8 mouse cellular contexts compared by ENCODE assay signal in genomic region chr11:30025144-30025543, GRCm38 (mm10). TPM values are rescaled to one million over a fixed set of nuclear protein-coding genes. Genes with fewer than 3 reads are reported as not detected.
DNase-seq lines count a peak whose midpoint lies in the region; ATAC-seq and TF ChIP-seq lines count a peak whose summit lies in the region.

No protein-coding gene starts in this region.

- no peak for TF ChIP-seq CTCF in E14TG2a.4 (conservative IDR thresholded peaks at IDR 0.05; ENCODE audit: low read length)

- DNase-seq in heart, adult 18-20 months = no peak
- no peak for DNase-seq in layer of hippocampus, adult 8-10 months (ENCODE audit: low spot score in 2 of 2)
- DNase-seq in adrenal gland, postnatal 14 days = no peak
- no peak for DNase-seq in gastrocnemius, postnatal 10 days

- H3K4me2 ChIP-seq in heart, embryonic 11.5 days = peak overlapping the region; percentile 100
- peak overlapping the region; percentile 99 for H3K4me2 ChIP-seq in forebrain, embryonic 15.5 days (replicated peaks)
- peak overlapping the region; percentile 78 for H3K4me2 ChIP-seq in liver, embryonic 15.5 days

- WGBS in heart, embryonic 11.5 days (ENCODE audit: insufficient replicate concordance) = 11% methylated on average over 4 of the region's 4 CpGs
- 6% methylated on average over 4 of the region's 4 CpGs for WGBS in forebrain, embryonic 15.5 days
- WGBS in liver, embryonic 15.5 days (ENCODE audit: insufficient replicate concordance) = 2% methylated on average over 4 of the region's 4 CpGs

- 0 out of 2 replicates have a peak, but pooled peaks cover 2% of the 10 kb centered on the region for H3K4me1 ChIP-seq in heart, embryonic 11.5 days (ENCODE audit: control insufficient read depth, insufficient read depth, low read length)
- peaks cover 38% of the 10 kb centered on the region for H3K4me1 ChIP-seq in E14TG2a.4 (replicated peaks; ENCODE audit: low read depth, low read length)
- peaks cover 9% of the 10 kb centered on the region for H3K4me1 ChIP-seq in forebrain, embryonic 15.5 days
- H3K4me1 ChIP-seq in liver, embryonic 15.5 days (replicated peaks) = peaks cover 8% of the 10 kb centered on the region; the same call in 1 of the 2 replicates

- H3K27ac ChIP-seq in heart, embryonic 11.5 days (ENCODE audit: low read depth, low read length) = no peak overlapping the region
- no peak overlapping the region for H3K27ac ChIP-seq in forebrain, embryonic 15.5 days (replicated peaks)
- no peak overlapping the region for H3K27ac ChIP-seq in liver, embryonic 15.5 days (replicated peaks)

- peak overlapping the region; percentile 66 for H3K4me3 ChIP-seq in heart, embryonic 11.5 days (ENCODE audit: low read depth, low read length)
- H3K4me3 ChIP-seq in E14TG2a.4 (replicated peaks; ENCODE audit: low read length) = peak overlapping the region; percentile 87
- H3K4me3 ChIP-seq in forebrain, embryonic 15.5 days = peak overlapping the region; percentile 75
- H3K4me3 ChIP-seq in liver, embryonic 15.5 days (replicated peaks) = peak overlapping the region; percentile 54

- peaks cover 22% of the 10 kb centered on the region for H3K27me3 ChIP-seq in heart, embryonic 11.5 days (ENCODE audit: control insufficient read depth, insufficient read depth, low read length)
- H3K27me3 ChIP-seq in E14TG2a.4 (ENCODE audit: insufficient read depth, low read length) = peaks cover 25% of the 10 kb centered on the region
- no peaks in the 10 kb centered on the region for H3K27me3 ChIP-seq in forebrain, embryonic 15.5 days
- peaks cover 53% of the 10 kb centered on the region for H3K27me3 ChIP-seq in liver, embryonic 15.5 days

- H3K9me3 ChIP-seq in heart, embryonic 11.5 days (replicated peaks; ENCODE audit: control insufficient read depth, low read length) = no peaks in the 10 kb centered on the region
- no peaks in the 10 kb centered on the region for H3K9me3 ChIP-seq in E14TG2a.4 (ENCODE audit: low read length)
- H3K9me3 ChIP-seq in forebrain, embryonic 15.5 days = no peaks in the 10 kb centered on the region
- no peaks in the 10 kb centered on the region for H3K9me3 ChIP-seq in liver, embryonic 15.5 days (replicated peaks)

- no peak overlapping the region; the same call in 1 of the 2 replicates for H3K9ac ChIP-seq in heart, embryonic 11.5 days (ENCODE audit: low read depth, low read length)
- H3K9ac ChIP-seq in forebrain, embryonic 15.5 days (replicated peaks) = peak overlapping the region; percentile 70
- no peak overlapping the region for H3K9ac ChIP-seq in liver, embryonic 15.5 days

- ATAC-seq in heart, embryonic 11.5 days (replicated peaks; ENCODE audit: insufficient number of reproducible peaks, low FRiP score, low TSS enrichment) = no peak
- no peak for ATAC-seq in forebrain, embryonic 15.5 days (replicated peaks)
- ATAC-seq in liver, embryonic 15.5 days (ENCODE audit: insufficient read depth) = no peak

- H3K36me3 ChIP-seq in heart, embryonic 11.5 days (ENCODE audit: control insufficient read depth, insufficient read depth, low read length) = no peaks in the 10 kb centered on the region
- no peaks in the 10 kb centered on the region for H3K36me3 ChIP-seq in E14TG2a.4 (ENCODE audit: insufficient read depth, low read length)
- no peaks in the 10 kb centered on the region for H3K36me3 ChIP-seq in forebrain, embryonic 15.5 days
- no peaks in the 10 kb centered on the region for H3K36me3 ChIP-seq in liver, embryonic 15.5 days (replicated peaks)

RNA-seq across cellular contexts. Expression of gene Eml6, which starts 0.7 kb away (rescaled TPM):
- polyA plus RNA-seq in heart, embryonic 11.5 days (2014; fragmentation: Nextera tagmentation; extraction: Ambion mirVana) = 0.52 and 0.89 TPM in 2 replicates
- total RNA-seq in heart, adult 18-20 months (2021) = 1 to 10 TPM; 2.7 to 3.3 TPM
- polyA plus RNA-seq in forebrain, embryonic 15.5 days (2015; fragmentation: Nextera tagmentation; extraction: Ambion mirVana) = 2.9 and 3.6 TPM in 2 replicates
- polyA plus RNA-seq in liver, embryonic 15.5 days (2015; fragmentation: Nextera tagmentation; extraction: Ambion mirVana) = 0.09 TPM in 2 replicates
- 10 to 100 TPM; 19.4 to 32.4 (median 25.4) TPM for total RNA-seq in layer of hippocampus, adult 8-10 months (2022)
- total RNA-seq in adrenal gland, postnatal 14 days (2021) = 3.8 and 3.9 TPM in 2 replicates
- total RNA-seq in gastrocnemius, postnatal 10 days (2021) = 1 to 10 TPM; 1.7 to 2.1 TPM
